Mouse (Mus musculus) hindbrain, postnatal 0 days (tissue): Measurements from ENCODE around the gene Nudt16l1. TPM values are rescaled to one million over a fixed set of nuclear protein-coding genes. Genes with fewer than 3 reads are reported as not detected.

ENCODE experiments used
- ATAC-seq: fragments of 200-750 bp; cut with Nextera tagmentation; 2 replicates; pipeline ENCODE4 v1.8.0; 2017; ENCODE audit warnings: mild to moderate bottlenecking, moderate TSS enrichment, moderate library complexity
- DNase-seq: peaks from one replicate; pipeline ENCODE4 v3.0.0-alpha.2; 2015; ENCODE audit warnings: low spot score
- H3K27ac ChIP-seq: fragments of 300-500 bp; sonication (generic); 2 replicates; pipeline ENCODE4 v1.5.1; 2014; ENCODE audit warnings: mild to moderate bottlenecking
- H3K27me3 ChIP-seq: fragments of 300-500 bp; sonication (generic); 2 replicates; pipeline ENCODE4 v1.6.1; 2014; ENCODE audit warnings: low read length, mixed read lengths; ENCODE audit not compliant: insufficient read depth
- H3K36me3 ChIP-seq: fragments of 300-500 bp; sonication (generic); 2 replicates; pipeline ENCODE4 v1.6.1; 2014; ENCODE audit warnings: low read length, mixed read lengths; ENCODE audit not compliant: insufficient read depth
- H3K4me1 ChIP-seq: fragments of 300-500 bp; sonication (generic); 2 replicates; pipeline ENCODE4 v1.6.1; 2014; ENCODE audit warnings: antibody characterized with exemption, low read length, mixed read lengths; ENCODE audit not compliant: insufficient read depth
- H3K4me2 ChIP-seq: fragments of 300-500 bp; sonication (generic); 2 replicates; pipeline ENCODE4 v1.6.1; 2014; ENCODE audit warnings: low read depth, mild to moderate bottlenecking, low read length, moderate library complexity, mixed read lengths
- H3K4me3 ChIP-seq: fragments of 300-500 bp; sonication (generic); 2 replicates; pipeline ENCODE4 v1.5.1; 2014; ENCODE audit warnings: low read length
- H3K9ac ChIP-seq: fragments of 300-500 bp; sonication (generic); replicated peaks from 2 replicates; pipeline ENCODE4 v1.6.1; 2014; ENCODE audit warnings: mild to moderate bottlenecking, low read length, moderate library complexity, mixed read lengths
- H3K9me3 ChIP-seq: fragments of 300-500 bp; sonication (generic); 2 replicates; pipeline ENCODE4 v1.6.1; 2016; ENCODE audit warnings: low read length, mixed read lengths
- CTCF ChIP-seq: IDR thresholded peaks from 2 replicates; pipeline ENCODE4 v1.5.1; 2016; ENCODE audit warnings: antibody characterized with exemption, control low read depth, low read depth
- WGBS: fragments of 180-500 bp; shearing (Covaris S2); extraction: QIAGEN DNeasy Blood & Tissue Kit; methylation state at CpG from one replicate; pipeline ENCODE4 v1.1.7; 2014; 5-methylcytosine and 5-hydroxymethylcytosine counted together
- polyA plus RNA-seq: library from polyadenylated mRNA; unstranded; fragments of >200 nt; fragmentation: Nextera tagmentation; extraction: Ambion mirVana; gene quantifications from 2 replicates; pipeline ENCODE4 v1.2.1, GENCODE M21; 2015
- total RNA-seq: library from RNA; depleted of rRNA; stranded (reverse); fragments of >200 nt; gene quantifications from 2 replicates; pipeline ENCODE4 v1.2.3, GENCODE M21; 2014; rRNA removed

Gene Nudt16l1
- total RNA-seq: 29.8 and 43.0 TPM in 2 replicates
- polyA plus RNA-seq: 119 and 121 TPM in 2 replicates

GRCm38 (mm10) chr16:4938461-4938860, at the start of gene Nudt16l1:
TSS of gene Nudt16l1 (plus strand) at chr16:4938761.
- Histone ChIP-seq H3K9me3 (no peaks in the 10 kb centered on the region), H3K36me3 (peaks cover 68% of the 10 kb centered on the region), H3K9ac (peak within 1 kb of the TSS; percentile 93), H3K4me1 (peaks cover 6% of the 10 kb centered on the region; the same call in 1 of the 2 replicates), H3K27me3 (no peaks in the 10 kb centered on the region), H3K4me3 (peak within 1 kb of the TSS; percentile 73), H3K4me2 (peak within 1 kb of the TSS; percentile 91), H3K27ac (peak within 1 kb of the TSS; percentile 81)
- ATAC-seq (no peak), DNase-seq (no peak)
- no peak for TF ChIP-seq CTCF
- 3% methylated on average over 2 of the region's 2 CpGs for WGBS

- Histone ChIP-seq H3K9me3 (no peaks in the 10 kb centered on the region), H3K4me2 (no peak overlapping the region), H3K4me1 (peaks cover 14% of the 10 kb centered on the region), H3K36me3 (no peaks in the 10 kb centered on the region), H3K27me3 (no peaks in the 10 kb centered on the region), H3K27ac (no peak overlapping the region), H3K4me3 (no peak overlapping the region), H3K9ac (no peak overlapping the region)
- TF ChIP-seq CTCF: no peak
- DNase-seq (no peak), ATAC-seq (no peak)
- 63% methylated on average over 4 of the region's 4 CpGs for WGBS
Observed at GRCm38 (mm10) chr16:4890201-4890709, 48.3 kb upstream of the Nudt16l1 start.

GRCm38 (mm10) chr16:4892171-4892570, 46.4 kb upstream of the Nudt16l1 start:
- no peaks in the 10 kb centered on the region for H3K9me3 ChIP-seq
- no peak for TF ChIP-seq CTCF
- ATAC-seq (no peak), DNase-seq (no peak)
- WGBS: 72% methylated on average over 6 of the region's 6 CpGs
- no peaks in the 10 kb centered on the region for H3K27me3 ChIP-seq
- no peak overlapping the region for H3K9ac ChIP-seq
- H3K36me3 ChIP-seq: no peaks in the 10 kb centered on the region
- H3K4me2 ChIP-seq: no peak overlapping the region
- H3K27ac ChIP-seq: no peak overlapping the region
- H3K4me3 ChIP-seq: no peak overlapping the region
- H3K4me1 ChIP-seq: peaks cover 13% of the 10 kb centered on the region

GRCm38 (mm10) chr16:4894201-4894908, 44.2 kb upstream of the Nudt16l1 start:
- Histone ChIP-seq H3K4me1 (no peaks in the 10 kb centered on the region), H3K4me3 (no peak overlapping the region), H3K9ac (no peak overlapping the region), H3K27me3 (no peaks in the 10 kb centered on the region), H3K4me2 (no peak overlapping the region), H3K36me3 (no peaks in the 10 kb centered on the region), H3K9me3 (no peaks in the 10 kb centered on the region), H3K27ac (no peak overlapping the region)
- ATAC-seq (no peak), DNase-seq (no peak)
- WGBS: 79% methylated on average over 7 of the region's 7 CpGs
- no peak for TF ChIP-seq CTCF

DNA sequence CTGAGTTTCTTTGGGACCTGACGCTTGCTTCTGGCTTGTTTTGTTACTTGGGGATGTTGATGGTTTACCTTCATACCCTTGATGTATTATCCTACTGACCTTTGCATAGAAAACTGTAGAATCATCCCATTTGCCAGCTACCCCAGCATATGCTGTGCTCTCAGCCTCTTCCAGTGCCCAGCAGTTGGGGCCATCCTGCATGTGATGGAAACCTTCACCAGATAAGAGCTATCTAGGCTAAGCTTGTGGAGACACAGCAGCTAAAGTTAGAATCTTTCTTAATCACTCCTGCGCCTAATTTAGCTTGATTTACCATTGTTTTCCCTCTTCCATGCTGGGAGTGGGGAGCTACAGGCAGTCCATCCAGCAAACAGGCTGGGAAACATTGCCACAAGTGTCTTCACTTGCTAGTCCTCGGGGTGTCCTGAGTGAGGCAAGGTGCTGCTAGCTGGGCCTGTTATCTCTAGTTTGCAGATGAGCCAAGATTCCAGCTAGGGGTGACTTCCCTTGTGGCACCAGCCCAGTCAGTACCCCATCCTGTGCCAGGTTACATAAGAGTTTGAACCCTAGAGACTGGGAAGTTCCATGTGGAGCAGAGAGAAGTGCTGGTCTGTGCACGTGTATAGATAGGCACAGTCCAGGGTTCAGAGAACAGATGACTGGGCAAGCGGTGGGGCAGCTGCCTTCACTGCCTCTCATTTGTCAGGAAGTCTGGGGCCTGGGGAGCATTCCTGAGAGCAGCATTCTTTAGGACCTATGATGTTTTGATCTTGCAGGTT, 42.1 kb upstream of the Nudt16l1 start:
- Histone ChIP-seq H3K27me3 (no peaks in the 10 kb centered on the region), H3K4me2 (no peak overlapping the region), H3K9ac (no peak overlapping the region), H3K4me3 (no peak overlapping the region), H3K4me1 (no peaks in the 10 kb centered on the region), H3K9me3 (no peaks in the 10 kb centered on the region), H3K36me3 (no peaks in the 10 kb centered on the region), H3K27ac (no peak overlapping the region)
- 81% methylated on average over 5 of the region's 5 CpGs for WGBS
- no peak for TF ChIP-seq CTCF
- ATAC-seq: no peak
- DNase-seq: no peak

- Histone ChIP-seq H3K9me3 (no peaks in the 10 kb centered on the region), H3K4me3 (no peak overlapping the region), H3K9ac (no peak overlapping the region), H3K27ac (no peak overlapping the region), H3K27me3 (no peaks in the 10 kb centered on the region), H3K36me3 (no peaks in the 10 kb centered on the region), H3K4me1 (no peaks in the 10 kb centered on the region), H3K4me2 (no peak overlapping the region)
- ATAC-seq (no peak), DNase-seq (no peak)
- 57% methylated on average over 7 of the region's 7 CpGs for WGBS
- peak; percentile 37 for TF ChIP-seq CTCF
Observed at GRCm38 (mm10) chr16:4897146-4897730, 41.3 kb upstream of the Nudt16l1 start.
